Mouse (Mus musculus): ENCODE measurements around the gene Olfr1249. TPM values are rescaled to one million over a fixed set of nuclear protein-coding genes. Genes with fewer than 3 reads are reported as not detected.

Olfr1249 gene
- polyA plus RNA-seq, 1 experiment, result not detected

DNA sequence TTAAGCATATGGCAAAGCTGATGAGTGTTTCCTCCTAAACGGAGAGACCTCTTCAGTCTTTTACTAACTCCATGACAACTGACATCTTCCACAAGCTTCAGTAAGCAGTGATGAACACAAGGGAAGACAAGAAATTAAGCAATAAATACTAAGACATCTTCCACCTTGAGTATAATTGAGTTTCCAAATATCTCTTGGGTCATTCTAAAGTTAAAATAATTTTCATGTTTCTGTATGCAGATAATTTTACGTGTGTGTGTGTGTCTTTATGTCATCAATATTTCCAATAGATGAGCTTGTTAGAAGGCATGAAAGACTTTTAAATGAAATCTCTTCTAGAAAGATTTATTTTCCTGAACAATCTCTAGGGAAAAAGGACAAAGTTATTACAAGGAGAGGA, 41.7 kb downstream of the Olfr1249 start, which contains the start of gene Olfr1246:
TSS of gene Olfr1246 (minus strand) at position 101 of the 400 bp plus-strand sequence.
- Histone ChIP-seq H3ac (ENCODE audit: control insufficient read depth, insufficient read length) (no peak within 1 kb of the TSS), H3K4me3 (no peak within 1 kb of the TSS), H3K79me2 (ENCODE audit: control insufficient read depth, insufficient read depth) (no peaks in the 10 kb centered on the region), H3K27me3 (ENCODE audit: control insufficient read depth, insufficient read depth, insufficient read length) (no peaks in the 10 kb centered on the region), H3K4me2 (ENCODE audit: low read depth) (no peak within 1 kb of the TSS), H3K36me3 (ENCODE audit: control insufficient read depth, insufficient read depth) (no peaks in the 10 kb centered on the region)
- TF ChIP-seq MYOG (IDR thresholded peaks at IDR 0.05; ENCODE audit: control insufficient read depth in 1 of 3, insufficient read depth in 1 of 3, insufficient read length in 2 of 3, low read depth in 2 of 3) (no peak), POLR2AphosphoS2 (IDR thresholded peaks at IDR 0.05; ENCODE audit: insufficient read length, low read depth) (no peak), SRF (IDR thresholded peaks at IDR 0.05; ENCODE audit: control insufficient read depth, insufficient read length, low read depth) (no peak), POLR2A (IDR thresholded peaks at IDR 0.05; ENCODE audit: insufficient read length, low read depth) (no peak), REST (IDR thresholded peaks at IDR 0.05; ENCODE audit: insufficient read depth, insufficient read length) (no peak), MAX (IDR thresholded peaks at IDR 0.05; ENCODE audit: low read depth) (no peak), TCF12 (IDR thresholded peaks at IDR 0.05; ENCODE audit: insufficient read depth, poor library complexity, severe bottlenecking) (no peak), E2F4 (IDR thresholded peaks at IDR 0.05; ENCODE audit: insufficient read depth) (no peak), TCF3 (IDR thresholded peaks at IDR 0.05; ENCODE audit: insufficient read length, low read depth) (no peak), USF1 (IDR thresholded peaks at IDR 0.05; ENCODE audit: low read depth) (no peak), MYOD1 (IDR thresholded peaks at IDR 0.05; ENCODE audit: control insufficient read depth in 1 of 3, insufficient read length in 2 of 3, low read depth in 2 of 3) (no peak), CEBPB (IDR thresholded peaks at IDR 0.05; ENCODE audit: insufficient read depth, poor library complexity, severe bottlenecking) (no peak)

Other genes with a start within 250 kb of the Olfr1249 start
- not detected for gene Olfr1238, start 225.3 kb downstream of the Olfr1249 start, polyA plus RNA-seq (2012; fragmentation: generic; extraction: Trizol)
- gene Olfr1239, start 214.6 kb downstream of the Olfr1249 start, polyA plus RNA-seq (2012; fragmentation: generic; extraction: Trizol), result not detected
- gene Olfr1240, start 192.0 kb downstream of the Olfr1249 start, polyA plus RNA-seq (2012; fragmentation: generic; extraction: Trizol), result not detected
- not detected for gene Olfr1241, start 147.9 kb downstream of the Olfr1249 start, polyA plus RNA-seq (2012; fragmentation: generic; extraction: Trizol)
- gene Olfr1242, start 136.6 kb downstream of the Olfr1249 start, polyA plus RNA-seq (2012; fragmentation: generic; extraction: Trizol), result not detected
- gene Olfr1243, start 103.5 kb downstream of the Olfr1249 start, polyA plus RNA-seq (2012; fragmentation: generic; extraction: Trizol), result not detected
- gene Olfr1245, start 56.5 kb downstream of the Olfr1249 start, polyA plus RNA-seq (2012; fragmentation: generic; extraction: Trizol), result not detected
- not detected for gene Olfr1246, start 41.8 kb downstream of the Olfr1249 start, polyA plus RNA-seq (2012; fragmentation: generic; extraction: Trizol)
- not detected for gene Olfr1247, start 20.9 kb downstream of the Olfr1249 start, polyA plus RNA-seq (2012; fragmentation: generic; extraction: Trizol)
- gene Olfr1248, start 16.7 kb downstream of the Olfr1249 start, polyA plus RNA-seq (2012; fragmentation: generic; extraction: Trizol), result not detected
- 0.04 TPM for gene Olfr1250, start 26.5 kb upstream of the Olfr1249 start, polyA plus RNA-seq (2012; fragmentation: generic; extraction: Trizol)
- 0.20 TPM for gene Olfr1251, start 37.0 kb upstream of the Olfr1249 start, polyA plus RNA-seq (2012; fragmentation: generic; extraction: Trizol)
- not detected for gene Olfr1252, start 90.0 kb upstream of the Olfr1249 start, polyA plus RNA-seq (2012; fragmentation: generic; extraction: Trizol)
- not detected for gene Olfr1253, start 122.1 kb upstream of the Olfr1249 start, polyA plus RNA-seq (2012; fragmentation: generic; extraction: Trizol)
- gene Olfr1254, start 158.6 kb upstream of the Olfr1249 start, polyA plus RNA-seq (2012; fragmentation: generic; extraction: Trizol), result not detected
- gene Olfr1255, start 177.1 kb upstream of the Olfr1249 start, polyA plus RNA-seq (2012; fragmentation: generic; extraction: Trizol), result not detected
- not detected for gene Olfr1256, start 206.6 kb upstream of the Olfr1249 start, polyA plus RNA-seq (2012; fragmentation: generic; extraction: Trizol)
- not detected for gene Olfr48, start 213.2 kb upstream of the Olfr1249 start, polyA plus RNA-seq (2012; fragmentation: generic; extraction: Trizol)
- not detected for gene Olfr1257, start 243.5 kb upstream of the Olfr1249 start, polyA plus RNA-seq (2012; fragmentation: generic; extraction: Trizol)